Mouse (Mus musculus) MEL (cell line): ENCODE data around the gene Fam19a2.

ENCODE experiments used
- CHD2 ChIP-seq: IDR thresholded peaks from 2 replicates; pipeline ENCODE4 v1.6.1; 2011; ENCODE audit warnings: low read length, improper control_type of control experiment
- CTCF ChIP-seq, 3 experiments: IDR thresholded peaks in 2 of 3; conservative IDR thresholded peaks in 1 of 3; 2 replicates each; pipeline ENCODE4 v1.5.1; 2011 to 2012; ENCODE audit warnings: low read length in 3 of 3, low read depth in 2 of 3, mild to moderate bottlenecking in 2 of 3, improper control_type of control experiment in 1 of 3, inconsistent platforms in 1 of 3, mixed read lengths in 1 of 3, moderate library complexity in 1 of 3; ENCODE audit not compliant: control insufficient read depth in 1 of 3, insufficient read depth in 1 of 3, poor library complexity in 1 of 3, severe bottlenecking in 1 of 3
- E2F4 ChIP-seq: IDR thresholded peaks from 2 replicates; pipeline ENCODE4 v1.6.1; 2011; ENCODE audit warnings: low read depth, low read length, improper control_type of control experiment, borderline replicate concordance
- EP300 ChIP-seq, 2 experiments: IDR thresholded peaks; 2 replicates each; pipeline ENCODE4 v1.6.1; 2011; ENCODE audit warnings: improper control_type of control experiment in 2 of 2, low read length in 2 of 2, low read depth in 1 of 2, mild to moderate bottlenecking in 1 of 2
- GATA1 ChIP-seq: IDR thresholded peaks from 2 replicates; pipeline ENCODE4 v1.6.1; 2011; ENCODE audit warnings: low read depth, low read length, improper control_type of control experiment
- MAX ChIP-seq: IDR thresholded peaks from 2 replicates; pipeline ENCODE4 v1.6.1; 2011; ENCODE audit warnings: low read length, improper control_type of control experiment
- MYC ChIP-seq: IDR thresholded peaks from 2 replicates; pipeline ENCODE4 v1.6.1; 2011; ENCODE audit warnings: low read depth, mild to moderate bottlenecking, low read length, improper control_type of control experiment, moderate library complexity
- POLR2A ChIP-seq, 2 experiments: IDR thresholded peaks; 2 replicates each; pipeline ENCODE4 v1.6.1; 2011 to 2012; ENCODE audit warnings: low read length in 2 of 2, mild to moderate bottlenecking in 2 of 2, control low read depth in 1 of 2, improper control_type of control experiment in 1 of 2, low read depth in 1 of 2, moderate library complexity in 1 of 2; ENCODE audit not compliant: control insufficient read depth in 1 of 2, insufficient read depth in 1 of 2, poor library complexity in 1 of 2
- POLR2AphosphoS5 ChIP-seq: IDR thresholded peaks from 2 replicates; pipeline ENCODE4 v1.6.1; 2012; ENCODE audit warnings: low read depth, borderline replicate concordance, mild to moderate bottlenecking, inconsistent platforms, low read length, moderate library complexity, mixed read lengths
- TAL1 ChIP-seq: IDR thresholded peaks from 2 replicates; pipeline ENCODE4 v1.6.1; 2012; ENCODE audit warnings: mild to moderate bottlenecking, inconsistent platforms, low read length, moderate library complexity, mixed read lengths
- TBP ChIP-seq: IDR thresholded peaks from 2 replicates; pipeline ENCODE4 v1.8.0; 2011; ENCODE audit warnings: low read depth, low read length, improper control_type of control experiment
- USF1 ChIP-seq: IDR thresholded peaks from 2 replicates; pipeline ENCODE4 v1.6.1; 2014; ENCODE audit warnings: low read depth, mild to moderate bottlenecking, inconsistent platforms, low read length, improper control_type of control experiment, moderate library complexity
- ZC3H11A ChIP-seq: IDR thresholded peaks from 2 replicates; pipeline ENCODE4 v1.6.1; 2012; ENCODE audit warnings: low read depth, mild to moderate bottlenecking, inconsistent platforms, low read length, improper control_type of control experiment
- ZKSCAN1 ChIP-seq: IDR thresholded peaks from 2 replicates; pipeline ENCODE4 v1.6.1; 2012; ENCODE audit warnings: low read depth, mild to moderate bottlenecking, inconsistent platforms, low read length, improper control_type of control experiment, moderate library complexity

GRCm38 (mm10) chr10:123360492-123360891 lies 96.7 kb downstream of the Fam19a2 start:
- no peak for TF ChIP-seq GATA1
- TF ChIP-seq CTCF (IDR thresholded peaks at IDR 0.05 in 2 of 3, conservative IDR thresholded peaks at IDR 0.05 in 1 of 3; ENCODE audit: control insufficient read depth in 1 of 3, insufficient read depth in 1 of 3, low read depth in 2 of 3, low read length in 3 of 3, poor library complexity in 1 of 3, severe bottlenecking in 1 of 3) = no peak
- TF ChIP-seq USF1 = no peak
- no peak for TF ChIP-seq ZC3H11A
- TF ChIP-seq E2F4 = no peak
- no peak for TF ChIP-seq CHD2
- no peak for TF ChIP-seq POLR2A (IDR thresholded peaks at IDR 0.05; ENCODE audit: control insufficient read depth in 1 of 2, insufficient read depth in 1 of 2, low read depth in 1 of 2, low read length in 2 of 2, poor library complexity in 1 of 2)
- no peak for TF ChIP-seq MAX
- TF ChIP-seq TAL1 = no peak
- TF ChIP-seq MYC = no peak
- TF ChIP-seq EP300 (IDR thresholded peaks at IDR 0.05; ENCODE audit: low read depth in 1 of 2, low read length in 2 of 2) = no peak
- no peak for TF ChIP-seq POLR2AphosphoS5
- no peak for TF ChIP-seq ZKSCAN1
- TF ChIP-seq TBP = no peak
